Mouse (Mus musculus) intestine, postnatal 0 days (tissue): ENCODE results near the gene Bpifa6. TPM values are rescaled to one million over a fixed set of nuclear protein-coding genes. Genes with fewer than 3 reads are reported as not detected.

Source experiments
- ATAC-seq: fragments of 200-750 bp; cut with Nextera tagmentation; 2 replicates; pipeline ENCODE4 v1.8.0; 2017; ENCODE audit warnings: mild to moderate bottlenecking, moderate TSS enrichment, moderate library complexity
- H3K27ac ChIP-seq: fragments of 300-500 bp; sonication (generic); 2 replicates; pipeline ENCODE4 v1.5.1; 2014; ENCODE audit warnings: mild to moderate bottlenecking, low read depth, low read length, moderate library complexity
- H3K27me3 ChIP-seq: fragments of 300-500 bp; sonication (generic); replicated peaks from 2 replicates; pipeline ENCODE4 v1.6.1; 2014; ENCODE audit warnings: low read length, mixed read lengths; ENCODE audit not compliant: control insufficient read depth, insufficient read depth
- H3K36me3 ChIP-seq: fragments of 300-500 bp; sonication (generic); 2 replicates; pipeline ENCODE4 v1.6.1; 2014; ENCODE audit warnings: mild to moderate bottlenecking, moderate library complexity; ENCODE audit not compliant: control insufficient read depth, insufficient read depth
- H3K4me1 ChIP-seq: fragments of 300-500 bp; sonication (generic); replicated peaks from 2 replicates; pipeline ENCODE4 v1.6.1; 2014; ENCODE audit warnings: antibody characterized with exemption, low read length, mixed read lengths; ENCODE audit not compliant: control insufficient read depth, insufficient read depth
- H3K4me2 ChIP-seq: fragments of 300-500 bp; sonication (generic); replicated peaks from 2 replicates; pipeline ENCODE4 v1.6.1; 2014; ENCODE audit warnings: low read depth, mild to moderate bottlenecking, moderate library complexity
- H3K4me3 ChIP-seq: fragments of 300-500 bp; sonication (generic); 2 replicates; pipeline ENCODE4 v1.5.1; 2014; ENCODE audit warnings: low read depth, low read length
- H3K9ac ChIP-seq: fragments of 300-500 bp; sonication (generic); 2 replicates; pipeline ENCODE4 v1.6.1; 2014; ENCODE audit warnings: mild to moderate bottlenecking, low read depth, low read length
- H3K9me3 ChIP-seq: fragments of 300-500 bp; sonication (generic); 2 replicates; pipeline ENCODE4 v1.6.1; 2016; ENCODE audit warnings: mixed run types; ENCODE audit not compliant: control insufficient read depth
- CTCF ChIP-seq: sonication (generic); IDR thresholded peaks from 2 replicates; pipeline ENCODE4 v1.5.1; 2016; ENCODE audit warnings: low read depth, mild to moderate bottlenecking, control low read depth, antibody characterized with exemption, moderate library complexity
- WGBS: fragments of 180-500 bp; shearing (Covaris S2); extraction: QIAGEN DNeasy Blood & Tissue Kit; methylation state at CpG from one replicate; pipeline ENCODE4 v1.1.7; 2014; 5-methylcytosine and 5-hydroxymethylcytosine counted together
- polyA plus RNA-seq: library from polyadenylated mRNA; unstranded; fragments of >200 nt; fragmentation: Nextera tagmentation; extraction: Ambion mirVana; gene quantifications from 2 replicates; pipeline ENCODE4 v1.2.1, GENCODE M21; 2015

Gene Bpifa6
- not detected in 2 replicates for polyA plus RNA-seq

GRCm38 (mm10) chr2:153974582-153974981, at the start of gene Bpifa6:
Gene Bpifa6 (plus strand): TSS chr2:153974945.
- no peak for ATAC-seq
- Histone ChIP-seq H3K4me2 (no peak within 1 kb of the TSS), H3K36me3 (no peaks in the 10 kb centered on the region), H3K9me3 (no peaks in the 10 kb centered on the region), H3K27ac (no peak within 1 kb of the TSS), H3K27me3 (no peaks in the 10 kb centered on the region), H3K4me3 (no peak within 1 kb of the TSS), H3K4me1 (no peaks in the 10 kb centered on the region), H3K9ac (no peak within 1 kb of the TSS)
- TF ChIP-seq CTCF = no peak
- WGBS = 64% methylated on average over 5 of the region's 5 CpGs

- Histone ChIP-seq H3K27ac (no peak overlapping the region), H3K9ac (no peak overlapping the region), H3K9me3 (no peaks in the 10 kb centered on the region), H3K4me2 (no peak overlapping the region), H3K27me3 (no peaks in the 10 kb centered on the region), H3K4me3 (no peak overlapping the region), H3K36me3 (no peaks in the 10 kb centered on the region), H3K4me1 (no peaks in the 10 kb centered on the region)
- WGBS = 44% methylated on average over 3 of the region's 3 CpGs
- TF ChIP-seq CTCF = peak; percentile 95
- ATAC-seq = no peak
These were observed 44.8 kb upstream of the Bpifa6 start for GRCm38 (mm10) chr2:153929871-153930413.

- no peak overlapping the region for H3K4me2 ChIP-seq
- no peak overlapping the region for H3K4me3 ChIP-seq
- H3K9me3 ChIP-seq = no peaks in the 10 kb centered on the region
- H3K9ac ChIP-seq = no peak overlapping the region
- WGBS = 72% methylated on average over 6 of the region's 6 CpGs
- no peak for TF ChIP-seq CTCF
- no peaks in the 10 kb centered on the region for H3K36me3 ChIP-seq
- ATAC-seq = no peak
- H3K4me1 ChIP-seq = no peaks in the 10 kb centered on the region
- no peak overlapping the region for H3K27ac ChIP-seq
- H3K27me3 ChIP-seq = no peaks in the 10 kb centered on the region
These were observed 43.6 kb upstream of the Bpifa6 start for GRCm38 (mm10) chr2:153931125-153931524.

GRCm38 (mm10) chr2:153933311-153933710, 41.4 kb upstream of the Bpifa6 start:
- WGBS = 82% methylated on average over 6 of the region's 6 CpGs
- no peaks in the 10 kb centered on the region for H3K4me1 ChIP-seq
- no peak for ATAC-seq
- no peaks in the 10 kb centered on the region for H3K27me3 ChIP-seq
- no peak overlapping the region for H3K9ac ChIP-seq
- no peaks in the 10 kb centered on the region for H3K36me3 ChIP-seq
- no peaks in the 10 kb centered on the region for H3K9me3 ChIP-seq
- no peak overlapping the region for H3K4me3 ChIP-seq
- no peak overlapping the region for H3K27ac ChIP-seq
- H3K4me2 ChIP-seq = no peak overlapping the region
- TF ChIP-seq CTCF = no peak

GRCm38 (mm10) chr2:153935348-153935747, 39.4 kb upstream of the Bpifa6 start:
- Histone ChIP-seq H3K27me3 (no peaks in the 10 kb centered on the region), H3K9ac (no peak overlapping the region), H3K4me2 (no peak overlapping the region), H3K4me1 (no peaks in the 10 kb centered on the region), H3K4me3 (no peak overlapping the region), H3K27ac (no peak overlapping the region), H3K36me3 (no peaks in the 10 kb centered on the region), H3K9me3 (no peaks in the 10 kb centered on the region)
- no peak for ATAC-seq
- no peak for TF ChIP-seq CTCF
- WGBS = 80% methylated on average over 6 of the region's 6 CpGs

- 76% methylated on average over 5 of the region's 5 CpGs for WGBS
- H3K27ac ChIP-seq = no peak within 1 kb of the TSS
- H3K4me2 ChIP-seq = no peak within 1 kb of the TSS
- H3K27me3 ChIP-seq = no peaks in the 10 kb centered on the region
- no peak for ATAC-seq
- no peaks in the 10 kb centered on the region for H3K36me3 ChIP-seq
- H3K4me1 ChIP-seq = no peaks in the 10 kb centered on the region
- H3K9me3 ChIP-seq = no peaks in the 10 kb centered on the region
- TF ChIP-seq CTCF = no peak
- H3K4me3 ChIP-seq = no peak within 1 kb of the TSS
- no peak within 1 kb of the TSS for H3K9ac ChIP-seq
These were observed 36.9 kb upstream of the Bpifa6 start, which contains the start of gene Bpifb4 for GRCm38 (mm10) chr2:153937843-153938242. Gene Bpifb4 (plus strand): TSS chr2:153938212.

- Histone ChIP-seq H3K9me3 (no peaks in the 10 kb centered on the region), H3K4me3 (no peak overlapping the region), H3K9ac (no peak overlapping the region), H3K4me1 (no peaks in the 10 kb centered on the region), H3K4me2 (no peak overlapping the region), H3K27ac (no peak overlapping the region), H3K36me3 (no peaks in the 10 kb centered on the region), H3K27me3 (0 out of 2 replicates have a peak, but pooled peaks cover 3% of the 10 kb centered on the region)
- ATAC-seq = no peak
- peak; percentile 78 for TF ChIP-seq CTCF
- 35% methylated on average over 3 of the region's 3 CpGs for WGBS
These were observed 31.2 kb upstream of the Bpifa6 start for GRCm38 (mm10) chr2:153943537-153943936.
